Mouse (Mus musculus) granulocyte monocyte progenitor cell, adult 5-6 weeks (primary cell): Measurements from ENCODE around the gene Itih2. TPM values are rescaled to one million over a fixed set of nuclear protein-coding genes. Genes with fewer than 3 reads are reported as not detected.

Experiments used
- ATAC-seq: replicated peaks from 2 replicates; pipeline ENCODE4 v1.8.0; 2016; ENCODE audit warnings: mild to moderate bottlenecking, moderate TSS enrichment, inconsistent platforms; ENCODE audit not compliant: poor library complexity, severe bottlenecking
- total RNA-seq, 2 experiments: library from RNA; stranded (forward) in 1 of 2; stranded (reverse) in 1 of 2; fragments of 200-712, 200-1000 nt in 1 of 2; fragments of >200 nt in 1 of 2; fragmentation: Nextera tagmentation in 1 of 2; gene quantifications; 2 replicates each; pipeline ENCODE4 v1.2.3; 2014 to 2017

Itih2 gene
- total RNA-seq, 2 experiments from 2014 or later, result not detected

DNA sequence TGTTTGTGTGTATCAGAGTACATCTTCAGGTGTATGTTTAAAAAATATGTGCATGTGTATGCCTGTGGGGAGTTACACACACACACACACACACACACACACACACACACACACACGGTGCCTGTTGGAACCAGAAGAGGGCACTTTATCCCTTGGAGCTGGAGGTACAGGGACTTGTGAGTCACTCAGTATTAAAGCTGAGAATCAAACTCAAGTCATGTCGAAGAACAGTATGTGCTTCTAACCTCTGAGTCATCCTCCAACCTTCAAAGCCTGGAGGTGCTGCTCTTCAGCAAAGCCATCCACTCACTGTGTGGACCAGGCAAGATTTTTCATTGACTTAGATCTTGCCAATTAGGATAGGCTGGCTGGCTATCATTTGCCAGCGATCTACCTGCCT is 9.4 kb downstream of the Itih2 start:
- ATAC-seq, result no peak

DNA sequence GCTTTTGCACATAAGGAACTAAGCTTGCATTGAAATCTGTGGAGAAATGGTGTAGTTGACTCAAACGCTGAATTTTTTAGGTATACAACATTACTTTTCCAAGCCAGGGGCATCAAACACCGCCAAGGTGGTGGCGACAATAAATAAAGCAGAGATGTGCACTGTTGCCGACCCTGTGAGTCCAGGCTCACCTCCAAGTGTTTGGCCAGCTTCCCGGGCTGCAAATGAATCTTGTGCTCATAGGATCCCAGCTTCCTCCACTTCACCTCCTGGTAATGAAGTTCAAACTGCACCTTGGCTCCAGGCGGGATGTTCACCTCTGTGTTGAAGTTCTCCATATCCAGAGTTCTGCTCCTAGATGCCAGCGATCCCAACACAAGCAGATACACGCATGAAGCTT is 11.9 kb downstream of the Itih2 start:
- no peak for ATAC-seq

DNA sequence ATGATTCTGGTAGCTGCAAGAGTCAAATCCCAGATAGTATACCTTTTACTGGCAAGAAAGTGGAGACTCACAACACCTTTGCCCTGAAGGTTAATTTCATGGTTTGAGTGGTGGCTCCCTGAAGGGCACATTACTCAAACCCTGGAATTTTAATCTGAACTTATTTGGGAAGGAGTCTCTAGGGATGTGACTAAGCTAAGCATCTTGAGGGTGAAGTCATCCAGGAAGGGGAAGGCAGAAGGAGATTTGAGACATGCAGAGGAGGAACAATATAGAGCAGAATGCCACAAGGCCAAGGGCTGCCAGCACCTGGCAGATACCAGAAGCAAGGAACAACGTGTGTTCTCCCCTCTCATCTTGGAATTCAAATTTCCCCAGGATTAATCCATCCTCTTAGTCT is 12.4 kb downstream of the Itih2 start:
- no peak for ATAC-seq

GRCm38 (mm10) chr2:10108535-10109189 is 22.5 kb downstream of the Itih2 start:
- ATAC-seq, result no peak

DNA sequence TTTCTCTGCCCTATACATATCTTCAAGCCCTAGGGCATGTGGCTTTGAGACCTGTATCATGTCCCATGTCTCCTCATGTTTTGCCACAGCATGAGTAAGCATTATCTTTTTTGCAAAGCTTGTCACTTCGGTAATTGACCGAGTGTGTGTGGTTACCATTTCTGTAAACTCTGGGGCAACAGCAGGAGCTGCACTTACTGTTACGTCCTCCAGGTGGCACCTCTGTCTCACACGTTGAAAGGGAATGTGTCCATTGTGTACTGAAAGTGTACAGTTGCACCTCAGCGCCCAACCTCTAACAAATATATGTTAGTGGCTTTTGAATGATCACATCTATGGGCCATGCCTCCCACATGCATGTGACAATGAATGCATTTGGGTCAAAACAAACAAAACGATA is 30.0 kb downstream of the Itih2 start:
- ATAC-seq, result peak; percentile 86

- ATAC-seq, result no peak
Measured at GRCm38 (mm10) chr2:10100471-10100870, 30.7 kb downstream of the Itih2 start.

DNA sequence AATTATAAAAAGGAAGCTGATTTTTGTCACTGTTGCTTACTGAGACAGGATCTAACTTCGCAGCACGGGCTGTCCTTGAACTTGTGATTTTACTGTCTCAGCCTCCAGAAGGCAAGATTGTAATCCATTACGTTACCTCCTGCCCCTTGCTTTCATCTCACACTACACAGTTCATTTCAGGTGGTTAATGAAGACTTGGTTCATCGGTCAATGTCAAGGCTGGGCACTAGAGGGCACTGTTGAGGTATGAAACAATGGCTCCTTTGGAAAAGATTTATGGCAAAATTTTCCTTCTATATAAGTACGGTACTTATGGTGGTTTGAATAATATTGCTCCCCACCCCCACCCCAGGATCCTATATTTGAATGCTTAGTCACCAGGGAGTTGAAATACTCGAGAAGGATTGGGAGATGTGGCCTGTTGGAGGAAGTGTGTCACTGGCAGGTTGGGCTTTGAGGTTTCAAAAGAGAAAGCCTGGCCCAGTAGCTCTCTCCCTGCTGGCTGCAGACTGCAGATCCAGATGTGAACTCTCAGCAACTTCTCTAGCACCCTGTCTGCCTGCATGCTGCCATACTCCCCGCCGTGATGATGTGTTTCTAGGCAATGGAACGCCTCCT is 32.5 kb downstream of the Itih2 start:
- ATAC-seq, result peak; percentile 67

GRCm38 (mm10) chr2:10094327-10095100 is 36.7 kb downstream of the Itih2 start:
- no peak for ATAC-seq

DNA sequence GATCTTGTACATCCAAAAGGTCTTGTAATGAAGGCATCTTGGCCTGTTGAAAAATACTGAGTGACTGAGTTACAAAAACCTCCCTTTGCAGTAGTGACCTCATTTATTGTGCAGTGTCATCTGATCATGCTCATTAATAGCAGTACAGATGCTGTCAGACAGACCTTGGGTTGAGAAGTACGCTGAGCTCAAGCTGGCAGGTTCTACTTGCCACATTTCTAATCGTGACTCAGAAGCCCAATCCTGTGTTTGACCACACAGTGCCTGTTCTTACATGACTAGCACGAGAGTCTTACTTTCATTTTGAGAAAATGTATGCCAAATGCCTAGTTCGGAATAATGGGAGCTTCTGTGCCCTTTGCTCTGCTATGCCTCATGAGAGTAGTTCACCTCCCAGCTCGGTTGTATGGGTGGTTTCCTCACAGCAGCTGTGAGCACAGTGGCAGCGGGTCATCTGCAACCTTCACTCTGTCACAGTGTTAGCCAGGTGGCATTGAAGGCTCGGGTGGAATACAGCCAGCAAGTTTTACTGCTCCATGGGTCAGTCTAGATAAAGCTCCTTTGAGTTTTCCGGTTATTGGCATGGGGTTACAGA is 43.8 kb downstream of the Itih2 start:
- ATAC-seq, result no peak

- ATAC-seq, result no peak
Measured at GRCm38 (mm10) chr2:10082737-10083136, 48.5 kb downstream of the Itih2 start.

- no peak for ATAC-seq
Measured at GRCm38 (mm10) chr2:10081453-10082080, 49.6 kb downstream of the Itih2 start.

DNA sequence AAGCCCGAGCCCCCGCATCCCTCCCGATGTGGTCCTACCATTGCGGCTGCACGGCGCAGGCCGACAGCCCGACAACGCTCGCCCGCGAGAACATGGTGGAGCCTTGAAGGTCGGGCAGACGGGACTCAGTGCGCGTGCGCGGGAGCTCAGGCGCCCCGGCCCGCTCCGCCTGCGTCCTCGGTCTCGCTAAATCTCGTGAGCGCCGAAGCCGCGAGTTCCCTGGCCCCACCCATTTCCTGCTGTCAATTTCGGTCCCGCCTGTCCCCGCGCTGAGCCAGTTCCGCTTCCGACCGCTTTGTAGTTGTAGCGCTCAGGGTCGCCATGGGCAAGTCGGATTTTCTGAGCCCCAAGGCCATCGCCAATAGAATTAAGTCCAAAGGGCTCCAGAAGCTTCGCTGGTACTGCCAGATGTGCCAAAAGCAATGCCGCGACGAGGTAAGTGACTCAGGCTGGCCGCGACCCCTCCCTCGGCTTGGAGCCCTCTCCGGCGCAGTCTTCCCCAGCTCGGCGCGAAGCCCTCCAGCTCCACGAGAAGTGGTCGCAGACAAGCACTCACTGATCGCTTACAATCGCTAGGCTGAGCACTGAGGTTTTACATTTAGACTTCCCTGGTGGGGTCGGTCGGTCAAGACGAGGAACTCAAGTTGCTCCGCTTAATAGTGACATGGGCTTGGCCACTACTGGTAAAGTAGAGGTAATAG is 50.7 kb downstream of the Itih2 start, which contains the start of the genes Atp5c1 and Kin:
Gene Atp5c1 (minus strand): TSS at position 201 of the 701 bp plus-strand sequence.
Gene Kin (plus strand): TSS at position 284 of the 701 bp plus-strand sequence.
- peak; percentile 85 for ATAC-seq

DNA sequence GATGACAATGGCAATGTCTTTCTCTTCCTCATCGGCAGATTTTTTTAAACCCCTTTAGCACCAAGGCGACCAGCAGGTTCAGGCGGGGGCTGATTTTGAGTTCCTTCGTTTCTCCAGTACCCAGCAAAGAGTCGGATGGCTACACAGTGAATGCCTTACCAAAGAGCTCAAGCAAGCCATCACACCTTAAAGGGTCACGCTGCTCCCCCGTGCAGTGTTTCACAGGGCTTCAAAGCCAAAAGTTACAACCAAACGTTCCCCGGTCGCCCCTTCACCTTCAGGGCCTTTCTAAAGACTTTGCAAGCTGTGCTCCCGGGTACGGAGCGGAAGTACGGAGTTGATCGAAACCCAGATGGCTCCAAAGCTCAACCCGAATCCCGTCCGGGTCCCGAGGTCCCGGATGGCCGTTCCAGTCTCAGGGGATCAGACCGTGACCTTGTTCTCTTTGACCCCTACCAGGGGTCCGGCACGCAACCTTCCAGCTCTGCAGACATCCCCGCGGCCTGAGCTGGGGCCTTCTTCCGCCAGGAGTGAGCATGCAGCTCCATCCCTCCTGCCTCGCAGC is 51.4 kb downstream of the Itih2 start:
- peak; percentile 50 for ATAC-seq

DNA sequence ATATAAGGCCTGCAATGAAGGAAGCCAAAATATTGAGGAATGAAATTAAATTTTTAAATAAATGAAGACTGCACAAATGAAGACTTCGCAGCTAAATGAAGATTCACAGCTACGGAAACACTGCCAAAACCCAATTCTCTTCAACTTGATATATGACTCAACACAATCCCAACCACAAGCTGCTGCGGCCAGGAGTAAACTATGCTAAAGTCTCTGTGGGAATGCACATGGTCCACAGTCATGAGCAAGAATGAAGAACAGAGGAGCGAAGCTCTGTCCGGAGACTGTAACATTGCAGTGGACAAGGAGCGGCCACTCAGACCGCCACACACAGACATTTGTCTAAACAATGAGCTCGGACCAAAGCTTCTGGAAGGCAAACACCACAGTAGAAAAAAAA is 54.5 kb downstream of the Itih2 start:
- ATAC-seq, result no peak

GRCm38 (mm10) chr2:10074470-10074869 is 56.7 kb downstream of the Itih2 start:
- no peak for ATAC-seq

- peak; percentile 20 for ATAC-seq
Measured at GRCm38 (mm10) chr2:10071751-10072150, 59.4 kb downstream of the Itih2 start.

- ATAC-seq, result no peak
Measured at GRCm38 (mm10) chr2:10058836-10059235, 72.4 kb downstream of the Itih2 start.

- no peak for ATAC-seq
Measured at GRCm38 (mm10) chr2:10051996-10052395, 79.2 kb downstream of the Itih2 start.

DNA sequence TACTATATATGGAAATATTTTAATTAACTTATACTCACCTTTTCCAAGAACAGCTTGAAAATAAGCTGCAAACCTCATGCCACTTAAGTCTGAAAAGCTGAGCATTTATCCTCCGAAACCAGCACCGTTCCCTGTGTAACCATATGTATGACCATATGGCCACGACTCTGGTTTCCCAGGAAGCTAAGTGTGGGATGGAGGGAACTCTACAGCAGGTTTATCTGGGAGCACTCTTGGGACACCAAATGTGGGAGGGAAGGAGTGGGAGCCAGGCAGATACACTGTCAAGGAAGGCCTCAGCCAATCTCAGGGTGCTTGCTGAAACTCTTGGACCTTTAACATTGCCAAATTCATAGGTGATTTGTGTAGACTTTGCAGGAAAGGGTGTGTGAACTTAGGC is 80.3 kb downstream of the Itih2 start:
- ATAC-seq, result no peak

- peak; percentile 33 for ATAC-seq
Measured at GRCm38 (mm10) chr2:10049456-10049855, 81.7 kb downstream of the Itih2 start.
